Mouse (Mus musculus) liver, embryonic 14.5 days (tissue): ENCODE measurements around the gene D630039A03Rik. TPM values are rescaled to one million over a fixed set of nuclear protein-coding genes. Genes with fewer than 3 reads are reported as not detected.

Source experiments
- ATAC-seq: fragments of 200-750 bp; cut with Nextera tagmentation; 2 replicates; pipeline ENCODE4 v1.8.0; 2017; ENCODE audit warnings: moderate number of reproducible peaks, mild to moderate bottlenecking, moderate library complexity; ENCODE audit not compliant: insufficient read depth
- DNase-seq, 3 experiments: peaks; one replicate each; pipeline ENCODE4 v3.0.0-alpha.2; 2012 to 2013; ENCODE audit warnings: low read depth in 3 of 3, low spot score in 3 of 3
- H3K27ac ChIP-seq: fragments of 300-500 bp; sonication (generic); 2 replicates; pipeline ENCODE4 v1.5.1; 2014; ENCODE audit warnings: moderate library complexity, mild to moderate bottlenecking, control low read depth, inconsistent platforms
- H3K27me3 ChIP-seq: fragments of 300-500 bp; sonication (generic); 2 replicates; pipeline ENCODE4 v1.6.1; 2014; ENCODE audit warnings: mild to moderate bottlenecking, low read length, moderate library complexity; ENCODE audit not compliant: control insufficient read depth, insufficient read depth
- H3K36me3 ChIP-seq: fragments of 300-500 bp; sonication (generic); replicated peaks from 2 replicates; pipeline ENCODE4 v1.6.1; 2014; ENCODE audit warnings: low read depth; ENCODE audit not compliant: control insufficient read depth, insufficient read depth
- H3K4me1 ChIP-seq, 2 experiments: fragments of 200-500 bp in 1 of 2; fragments of 300-500 bp in 1 of 2; sonication (generic) in 1 of 2; replicated peaks; 2 replicates each; pipeline ENCODE4 v1.6.1; 2012 to 2014; ENCODE audit warnings: antibody characterized with exemption in 1 of 2, inconsistent platforms in 1 of 2, low read length in 1 of 2; ENCODE audit not compliant: control insufficient read depth in 2 of 2, insufficient read depth in 2 of 2
- H3K4me2 ChIP-seq: fragments of 300-500 bp; sonication (generic); 2 replicates; pipeline ENCODE4 v1.6.1; 2014; ENCODE audit warnings: low read depth, mild to moderate bottlenecking, control low read depth, moderate library complexity
- H3K4me3 ChIP-seq, 2 experiments: fragments of 200-500 bp in 1 of 2; fragments of 300-500 bp in 1 of 2; sonication (generic) in 1 of 2; 2 replicates each; pipeline ENCODE4 v1.5.1; 2012 to 2014; ENCODE audit warnings: low read depth in 2 of 2, low read length in 2 of 2, mild to moderate bottlenecking in 2 of 2, control low read depth in 1 of 2, inconsistent platforms in 1 of 2, moderate library complexity in 1 of 2; ENCODE audit not compliant: insufficient read depth in 1 of 2
- H3K9ac ChIP-seq: fragments of 300-500 bp; sonication (generic); replicated peaks from 2 replicates; pipeline ENCODE4 v1.6.1; 2014; ENCODE audit warnings: mild to moderate bottlenecking, control low read depth, moderate library complexity
- H3K9me3 ChIP-seq: fragments of 300-500 bp; sonication (generic); 2 replicates; pipeline ENCODE4 v1.6.1; 2016; ENCODE audit warnings: low read length, mixed read lengths; ENCODE audit not compliant: control insufficient read depth
- CTCF ChIP-seq: IDR thresholded peaks from 2 replicates; pipeline ENCODE4 v1.5.1; 2016; ENCODE audit warnings: antibody characterized with exemption, low read depth, control low read depth
- EP300 ChIP-seq: IDR thresholded peaks from 2 replicates; pipeline ENCODE4 v1.6.1; 2016; ENCODE audit warnings: antibody characterized with exemption, low read depth
- WGBS: fragments of 180-500 bp; shearing (Covaris S2); extraction: QIAGEN DNeasy Blood & Tissue Kit; methylation state at CpG from one replicate; pipeline ENCODE4 v1.1.7; 2014; ENCODE audit not compliant: insufficient replicate concordance; 5-methylcytosine and 5-hydroxymethylcytosine counted together
- polyA plus RNA-seq, 2 experiments: library from polyadenylated mRNA; depleted of rRNA in 1 of 2; stranded (reverse) in 1 of 2; unstranded in 1 of 2; fragments of >200 nt; fragmentation: Nextera tagmentation in 1 of 2; extraction: Ambion mirVana in 1 of 2; gene quantifications; 2 replicates each; pipeline versions ENCODE4 v1.2.1 to v1.2.3; 2012 to 2014

D630039A03Rik gene
- polyA plus RNA-seq, 2 experiments = 0.14 to 0.31 TPM

DNA sequence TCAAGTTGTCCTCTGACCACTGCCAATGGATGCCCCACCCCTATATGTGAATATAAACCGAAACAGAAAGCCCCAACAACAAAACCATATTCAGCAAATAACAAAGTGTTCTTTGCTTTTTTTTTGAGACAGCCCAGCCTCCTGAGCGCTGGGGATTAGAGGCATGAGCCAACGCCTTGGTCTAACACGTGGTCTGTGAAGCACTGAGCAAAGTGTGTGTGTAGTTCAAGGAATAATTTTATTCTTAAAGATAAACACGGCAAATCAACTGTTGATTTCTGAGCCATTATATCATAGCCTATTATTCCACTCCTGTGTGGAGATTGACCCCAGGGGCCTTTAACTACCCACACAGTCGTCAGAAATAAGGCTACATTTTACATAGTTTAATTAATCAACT, 38.5 kb upstream of the D630039A03Rik start:
- Histone ChIP-seq H3K27ac (no peak overlapping the region), H3K4me1 (peaks cover 27 to 35% of the 10 kb centered on the region in 2 experiments)

DNA sequence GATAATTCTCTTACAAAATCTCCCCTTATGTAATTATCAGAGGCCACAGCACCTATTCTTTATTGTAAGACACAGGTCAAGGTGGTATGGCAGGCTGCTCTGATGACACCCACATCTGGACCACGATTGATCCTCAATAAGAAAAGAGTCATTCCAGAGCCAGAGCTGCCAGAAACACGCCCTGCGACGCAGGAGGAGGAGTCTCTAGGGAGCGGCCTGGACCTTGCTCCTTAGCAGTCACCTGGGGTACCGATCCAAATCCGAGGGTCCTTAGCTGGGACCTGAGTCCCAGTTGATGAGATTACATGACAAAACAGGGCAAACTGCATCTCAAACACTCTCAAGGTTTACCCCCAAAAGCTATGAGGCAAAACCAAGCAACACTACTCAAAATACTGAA, 37.7 kb upstream of the D630039A03Rik start:
- no peak overlapping the region for H3K4me3 ChIP-seq

More for the DNA sequence above, 38.5 kb upstream of the D630039A03Rik start:
- H3K9ac ChIP-seq = peak overlapping the region; percentile 89
- ATAC-seq (no peak), DNase-seq (no peak)
- H3K9me3 ChIP-seq = no peaks in the 10 kb centered on the region; the same call in 1 of the 2 replicates
- peak overlapping the region; percentile 63 for H3K4me2 ChIP-seq
- H3K4me3 ChIP-seq = peak overlapping the region in 1 of 2 experiments; percentile 89
- no peaks in the 10 kb centered on the region for H3K27me3 ChIP-seq
- WGBS = 72% methylated on average over 6 of the region's 6 CpGs
- TF ChIP-seq CTCF (no peak), EP300 (no peak)
- H3K36me3 ChIP-seq = peaks cover 25% of the 10 kb centered on the region

DNA sequence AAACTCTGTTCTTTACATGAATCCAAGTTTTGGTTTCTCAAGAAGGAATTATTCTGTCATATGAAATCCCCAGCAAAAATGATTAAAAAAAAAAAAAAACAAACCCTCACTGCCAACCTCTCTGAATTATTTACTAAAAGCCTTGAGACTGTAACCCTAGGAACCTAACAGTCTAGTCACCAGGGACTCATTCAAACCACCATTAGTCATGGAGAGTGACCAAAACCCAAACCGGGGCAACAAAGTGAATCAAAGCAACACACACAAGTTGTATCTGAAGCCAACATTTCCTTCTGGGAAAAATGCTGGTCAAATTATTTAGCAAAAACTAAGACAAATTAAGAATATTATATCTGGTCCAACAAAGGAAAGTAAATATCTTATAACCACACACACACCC, 36.8 kb upstream of the D630039A03Rik start:
- no peak overlapping the region; the same call in 1 of the 2 replicates for H3K4me2 ChIP-seq

More for the DNA sequence above, 37.7 kb upstream of the D630039A03Rik start:
- Histone ChIP-seq H3K4me2 (peak overlapping the region; percentile 63), H3K27ac (no peak overlapping the region), H3K9me3 (no peaks in the 10 kb centered on the region; the same call in 1 of the 2 replicates), H3K4me1 (peaks cover 27 to 35% of the 10 kb centered on the region in 2 experiments), H3K27me3 (no peaks in the 10 kb centered on the region), H3K9ac (no peak overlapping the region; the same call in 1 of the 2 replicates), H3K36me3 (peaks cover 30% of the 10 kb centered on the region)
- DNase-seq = no peak
- TF ChIP-seq CTCF (no peak), EP300 (no peak)
- no peak for ATAC-seq
- 92% methylated on average over 7 of the region's 7 CpGs for WGBS

DNA sequence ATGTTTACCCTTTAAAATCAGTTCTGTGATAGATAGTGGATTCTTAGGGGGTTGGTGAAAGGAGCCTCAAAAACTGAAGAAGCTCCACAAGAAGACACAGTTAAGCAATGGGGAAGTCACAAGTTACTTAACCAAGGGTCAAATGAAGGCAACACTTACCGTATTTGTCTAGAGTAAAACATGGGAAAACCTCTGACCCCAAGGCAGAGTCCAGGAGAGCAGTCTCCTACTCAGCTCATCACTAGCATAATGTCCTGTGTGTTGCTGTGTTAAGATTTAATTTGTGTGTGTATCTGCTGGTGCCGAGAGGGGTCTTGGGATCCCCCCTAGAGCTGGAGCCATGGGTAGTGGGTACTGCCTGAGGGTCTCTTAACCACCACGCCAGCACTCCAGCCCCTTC, 36.3 kb upstream of the D630039A03Rik start:
- Histone ChIP-seq H3K27ac (no peak overlapping the region), H3K4me2 (peak overlapping the region; percentile 4; the same call in 1 of the 2 replicates), H3K36me3 (peaks cover 36% of the 10 kb centered on the region), H3K9ac (no peak overlapping the region), H3K4me1 (peaks cover 23 to 28% of the 10 kb centered on the region in 2 experiments), H3K9me3 (no peaks in the 10 kb centered on the region; the same call in 1 of the 2 replicates), H3K27me3 (no peaks in the 10 kb centered on the region), H3K4me3 (no peak overlapping the region)
- TF ChIP-seq EP300 = no peak
- no peak for TF ChIP-seq CTCF
- no peak for ATAC-seq
- DNase-seq = no peak
- 73% methylated on average over 3 of the region's 3 CpGs for WGBS

More for the DNA sequence above, 36.8 kb upstream of the D630039A03Rik start:
- peaks cover 34% of the 10 kb centered on the region for H3K36me3 ChIP-seq
- ATAC-seq = no peak
- no peaks in the 10 kb centered on the region; the same call in 1 of the 2 replicates for H3K9me3 ChIP-seq
- no peak overlapping the region for H3K4me3 ChIP-seq
- TF ChIP-seq EP300 (no peak), CTCF (no peak)
- H3K27me3 ChIP-seq = no peaks in the 10 kb centered on the region
- H3K27ac ChIP-seq = no peak overlapping the region
- no peak for DNase-seq
- H3K4me1 ChIP-seq = peaks cover 27 to 30% of the 10 kb centered on the region in 2 experiments
- H3K9ac ChIP-seq = no peak overlapping the region
- WGBS = 92% methylated on average over 1 of the region's 1 CpGs

DNA sequence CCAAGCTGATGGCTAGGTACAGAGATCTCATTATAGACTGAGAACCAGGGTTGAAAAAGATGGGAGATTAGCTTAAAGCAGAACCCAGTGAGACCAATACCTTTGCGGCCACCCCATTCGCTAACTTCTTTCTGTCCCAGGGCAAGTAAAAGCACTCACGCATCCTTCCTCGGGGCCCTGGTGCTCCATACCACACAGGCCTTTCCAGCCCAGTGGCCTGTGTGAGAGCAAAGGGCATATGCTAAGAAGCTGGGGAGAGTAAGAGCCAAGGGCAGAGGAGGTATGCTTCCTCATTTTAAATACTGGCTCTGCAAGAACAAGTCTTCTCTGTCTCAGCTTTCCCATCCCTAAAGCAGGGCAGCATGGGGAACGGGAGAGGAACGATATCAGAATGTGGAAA, 33.8 kb upstream of the D630039A03Rik start:
- no peaks in the 10 kb centered on the region for H3K27me3 ChIP-seq
- H3K36me3 ChIP-seq = peaks cover 48% of the 10 kb centered on the region
- no peaks in the 10 kb centered on the region; the same call in 1 of the 2 replicates for H3K9me3 ChIP-seq
- TF ChIP-seq EP300 = no peak
- TF ChIP-seq CTCF = no peak
- no peak for ATAC-seq
- H3K27ac ChIP-seq = no peak overlapping the region
- no peak overlapping the region for H3K4me2 ChIP-seq
- no peak overlapping the region for H3K9ac ChIP-seq
- 85% methylated on average over 6 of the region's 6 CpGs for WGBS
- peaks cover 14 to 19% of the 10 kb centered on the region in 2 experiments for H3K4me1 ChIP-seq
- DNase-seq = no peak
- H3K4me3 ChIP-seq = no peak overlapping the region
